11 mouse cellular contexts compared by ENCODE assay signal in genomic region chr7:113901941-113902515, GRCm38 (mm10).
DNase-seq lines count a peak whose midpoint lies in the region; ATAC-seq and TF ChIP-seq lines count a peak whose summit lies in the region.
"Had no signal": no experiment of that assay in that cellular context is flagged by ENCODE, and none has a peak within 500 bp of the region (broad histone marks: within the 10 kb centered on the region; RNA-seq: fewer than 3 reads in every experiment).

No protein-coding gene starts in this region.

- no peaks in the 10 kb centered on the region for H3K27me3 ChIP-seq in hindbrain, embryonic 11.5 days (ENCODE audit: control insufficient read depth, insufficient read depth, low read length)
- no peaks in the 10 kb centered on the region for H3K27me3 ChIP-seq in midbrain, embryonic 13.5 days
- H3K27me3 ChIP-seq: megakaryocyte, embryonic 14.5 days had no signal

- no peak overlapping the region for H3K27ac ChIP-seq in hindbrain, embryonic 11.5 days (ENCODE audit: low read depth, low read length)
- H3K27ac ChIP-seq in midbrain, embryonic 13.5 days = 0 out of 2 replicates have a peak overlapping the region, but pooled peaks have one; percentile 12

- no peaks in the 10 kb centered on the region for H3K9me3 ChIP-seq in hindbrain, embryonic 11.5 days (ENCODE audit: control insufficient read depth, low read length)
- no peaks in the 10 kb centered on the region for H3K9me3 ChIP-seq in midbrain, embryonic 13.5 days
- H3K9me3 ChIP-seq: megakaryocyte, embryonic 14.5 days had no signal

- peak; percentile 66 for DNase-seq in brain, embryonic 14.5 days (ENCODE audit: low read depth)
- DNase-seq in embryo, embryonic 9.5 days (ENCODE audit: extremely low spot score) = peak; percentile 17
- peak; percentile 34 for DNase-seq in hindbrain, embryonic 11.5 days (ENCODE audit: low spot score)
- no peak for DNase-seq in testis, postnatal 14 days (ENCODE audit: low spot score)
- no peak for DNase-seq in T-cell, adult 2 months (ENCODE audit: low spot score)
- no peak for DNase-seq in urinary bladder, adult 2 months (ENCODE audit: low spot score)
- DNase-seq: cerebellum, postnatal 25 days; liver, postnatal 0 days; thymus, postnatal 14 days had no signal

- H3K4me2 ChIP-seq in hindbrain, embryonic 11.5 days (replicated peaks; ENCODE audit: low read depth, low read length) = no peak overlapping the region
- H3K4me2 ChIP-seq in midbrain, embryonic 13.5 days (replicated peaks) = peak overlapping the region; percentile 32

- H3K4me3 ChIP-seq in hindbrain, embryonic 11.5 days (ENCODE audit: low read depth, low read length) = no peak overlapping the region
- no peak overlapping the region for H3K4me3 ChIP-seq in midbrain, embryonic 13.5 days (replicated peaks)
- H3K4me3 ChIP-seq: megakaryocyte, embryonic 14.5 days had no signal

- no peak for TF ChIP-seq POLR2A in brain, embryonic 14.5 days (IDR thresholded peaks at IDR 0.05; ENCODE audit: borderline replicate concordance, extremely low read depth, insufficient read depth, insufficient read length, poor library complexity, severe bottlenecking)

- WGBS in hindbrain, embryonic 11.5 days = 39% methylated on average over 10 of the region's 10 CpGs
- WGBS in midbrain, embryonic 13.5 days = 10% methylated on average over 10 of the region's 10 CpGs

- TF ChIP-seq CTCF in brain, embryonic 14.5 days (IDR thresholded peaks at IDR 0.05; ENCODE audit: borderline replicate concordance, extremely low read depth, insufficient read depth, insufficient read length) = no peak

- no peaks in the 10 kb centered on the region for H3K36me3 ChIP-seq in hindbrain, embryonic 11.5 days (ENCODE audit: control insufficient read depth, insufficient read depth, low read length)
- H3K36me3 ChIP-seq in midbrain, embryonic 13.5 days = no peaks in the 10 kb centered on the region

- ATAC-seq in hindbrain, embryonic 11.5 days (ENCODE audit: low FRiP score) = 0 out of 2 replicates have a peak, but pooled peaks have one; percentile 30
- peak; percentile 71 for ATAC-seq in midbrain, embryonic 13.5 days
- ATAC-seq: liver, postnatal 0 days had no signal

- no peaks in the 10 kb centered on the region for H3K4me1 ChIP-seq in hindbrain, embryonic 11.5 days (replicated peaks; ENCODE audit: control insufficient read depth, insufficient read depth, low read length)
- peaks cover 20% of the 10 kb centered on the region for H3K4me1 ChIP-seq in midbrain, embryonic 13.5 days (replicated peaks)
- H3K4me1 ChIP-seq: megakaryocyte, embryonic 14.5 days had no signal

- H3K9ac ChIP-seq in hindbrain, embryonic 11.5 days (ENCODE audit: low read depth, low read length) = no peak overlapping the region
- no peak overlapping the region for H3K9ac ChIP-seq in midbrain, embryonic 13.5 days (replicated peaks)
- H3K9ac ChIP-seq: liver, postnatal 0 days had no signal

Comparison
In these comparisons a context has a peak if more than half of its experiments do, and no peak if none do; other contexts are left out.
1. DNase-seq: peak in brain, embryonic 14.5 days (single experiment), embryo, embryonic 9.5 days (single experiment) and hindbrain, embryonic 11.5 days (single experiment); none in testis, postnatal 14 days (single experiment), T-cell, adult 2 months (single experiment) and urinary bladder, adult 2 months (single experiment).